8 mouse cellular contexts compared by ENCODE assay signal in genomic region chr14:60688509-60689205, GRCm38 (mm10). TPM values are rescaled to one million over a fixed set of nuclear protein-coding genes. Genes with fewer than 3 reads are reported as not detected.
A peak's percentile ranks its signal among the peaks of the same experiment; 100 is the strongest.
DNase-seq lines count a peak whose midpoint lies in the region; ATAC-seq and TF ChIP-seq lines count a peak whose summit lies in the region.

No protein-coding gene starts in this region.

- peak; percentile 41 for DNase-seq in ZHBTc4 (ENCODE audit: low read depth, low spot score)
- DNase-seq in embryonic facial prominence, embryonic 11.5 days (ENCODE audit: low spot score) = peak; percentile 83
- peak; percentile 79 for DNase-seq in heart, postnatal 0 days (ENCODE audit: low spot score)
- DNase-seq in kidney, postnatal 36 days = peak; percentile 78 to 83
- peak; percentile 61 to 66 for DNase-seq in lung, adult 18-20 months
- peak; percentile 45 to 62 for DNase-seq in thymus, postnatal 10 days (ENCODE audit: low spot score in 2 of 2)

- H3K9ac ChIP-seq in embryonic facial prominence, embryonic 11.5 days (replicated peaks; ENCODE audit: low read length) = no peak overlapping the region
- no peak overlapping the region for H3K9ac ChIP-seq in heart, postnatal 0 days (replicated peaks; ENCODE audit: low read depth, low read length)
- no peak overlapping the region for H3K9ac ChIP-seq in neural tube, embryonic 14.5 days (replicated peaks; ENCODE audit: low read depth, low read length)

- H3K79me3 ChIP-seq in C2C12 (ENCODE audit: low read depth) = no peaks in the 10 kb centered on the region

- no peaks in the 10 kb centered on the region for H3K36me3 ChIP-seq in C2C12 (ENCODE audit: control insufficient read depth, insufficient read depth)
- no peaks in the 10 kb centered on the region for H3K36me3 ChIP-seq in embryonic facial prominence, embryonic 11.5 days (replicated peaks; ENCODE audit: control insufficient read depth, insufficient read depth, low read depth, low read length)
- no peaks in the 10 kb centered on the region for H3K36me3 ChIP-seq in heart, postnatal 0 days (replicated peaks; ENCODE audit: control insufficient read depth, insufficient read depth, low read length)
- no peaks in the 10 kb centered on the region for H3K36me3 ChIP-seq in neural tube, embryonic 14.5 days (ENCODE audit: control insufficient read depth, insufficient read depth, low read length)

- no peak overlapping the region for H3ac ChIP-seq in C2C12 (ENCODE audit: control insufficient read depth, insufficient read length, low read depth)

- no peaks in the 10 kb centered on the region for H3K79me2 ChIP-seq in C2C12 (ENCODE audit: control insufficient read depth, insufficient read depth)

- TF ChIP-seq EP300 in heart, postnatal 0 days (IDR thresholded peaks at IDR 0.05; ENCODE audit: low read depth) = no peak

- no peaks in the 10 kb centered on the region for H3K9me3 ChIP-seq in embryonic facial prominence, embryonic 11.5 days (replicated peaks; ENCODE audit: control insufficient read depth, low read length)
- no peaks in the 10 kb centered on the region for H3K9me3 ChIP-seq in heart, postnatal 0 days (replicated peaks; ENCODE audit: control insufficient read depth, low read length)
- H3K9me3 ChIP-seq in neural tube, embryonic 14.5 days (ENCODE audit: control insufficient read depth, low read length) = no peaks in the 10 kb centered on the region

- H3K4me2 ChIP-seq in embryonic facial prominence, embryonic 11.5 days (ENCODE audit: low read depth, low read length) = no peak overlapping the region
- no peak overlapping the region for H3K4me2 ChIP-seq in heart, postnatal 0 days (ENCODE audit: low read depth, low read length)
- H3K4me2 ChIP-seq in neural tube, embryonic 14.5 days (ENCODE audit: low read depth, low read length) = no peak overlapping the region

- no peaks in the 10 kb centered on the region for H3K4me1 ChIP-seq in embryonic facial prominence, embryonic 11.5 days (ENCODE audit: control insufficient read depth, insufficient read depth, low read length)
- no peaks in the 10 kb centered on the region for H3K4me1 ChIP-seq in heart, postnatal 0 days (ENCODE audit: control insufficient read depth, insufficient read depth)
- H3K4me1 ChIP-seq in neural tube, embryonic 14.5 days (ENCODE audit: control insufficient read depth, insufficient read depth, low read length) = peaks cover 6% of the 10 kb centered on the region

- WGBS in embryonic facial prominence, embryonic 11.5 days = 49% methylated on average over 7 of the region's 7 CpGs
- WGBS in heart, postnatal 0 days = 25% methylated on average over 7 of the region's 7 CpGs
- 27% methylated on average over 7 of the region's 7 CpGs for WGBS in neural tube, embryonic 14.5 days

- no peak overlapping the region for H3K4me3 ChIP-seq in C2C12 (ENCODE audit: insufficient read depth, poor library complexity, severe bottlenecking)
- H3K4me3 ChIP-seq in embryonic facial prominence, embryonic 11.5 days (ENCODE audit: low read depth, low read length) = no peak overlapping the region
- no peak overlapping the region for H3K4me3 ChIP-seq in heart, postnatal 0 days (ENCODE audit: low read depth, low read length)
- H3K4me3 ChIP-seq in neural tube, embryonic 14.5 days (ENCODE audit: low read depth, low read length) = no peak overlapping the region

- no peak for ATAC-seq in embryonic facial prominence, embryonic 11.5 days (replicated peaks; ENCODE audit: insufficient number of reproducible peaks, low FRiP score, low TSS enrichment, low read depth)
- ATAC-seq in heart, postnatal 0 days (ENCODE audit: insufficient read depth, low read depth) = peak; percentile 55; the same call in 1 of the 2 replicates
- peak; percentile 71 for ATAC-seq in neural tube, embryonic 14.5 days (ENCODE audit: low read depth)

- H3K27me3 ChIP-seq in C2C12 (ENCODE audit: control insufficient read depth, insufficient read depth, insufficient read length) = peaks cover 46% of the 10 kb centered on the region
- no peaks in the 10 kb centered on the region for H3K27me3 ChIP-seq in embryonic facial prominence, embryonic 11.5 days (ENCODE audit: control insufficient read depth, insufficient read depth, low read length)
- no peaks in the 10 kb centered on the region for H3K27me3 ChIP-seq in heart, postnatal 0 days (ENCODE audit: control insufficient read depth, insufficient read depth, low read length)
- H3K27me3 ChIP-seq in neural tube, embryonic 14.5 days (ENCODE audit: control insufficient read depth, insufficient read depth, low read length) = no peaks in the 10 kb centered on the region

- peak; percentile 15 for TF ChIP-seq CTCF in C2C12 (IDR thresholded peaks at IDR 0.05; ENCODE audit: control insufficient read depth, insufficient read depth, insufficient read length)
- peak; percentile 76 for TF ChIP-seq CTCF in heart, postnatal 0 days (IDR thresholded peaks at IDR 0.05; ENCODE audit: low read depth)

- H3K27ac ChIP-seq in embryonic facial prominence, embryonic 11.5 days (replicated peaks; ENCODE audit: low read depth, low read length) = no peak overlapping the region
- no peak overlapping the region for H3K27ac ChIP-seq in heart, postnatal 0 days (ENCODE audit: low read depth)
- H3K27ac ChIP-seq in neural tube, embryonic 14.5 days (ENCODE audit: low read depth, low read length) = no peak overlapping the region

TF ChIP-seq in C2C12, 6 proteins besides CTCF, POLR2A, EP300 and RAD21:
- TF ChIP-seq MYOD1 (IDR thresholded peaks at IDR 0.05; ENCODE audit: control insufficient read depth, insufficient read length, low read depth) (no peak), FOSL1 (IDR thresholded peaks at IDR 0.05; ENCODE audit: insufficient read depth, low read length, poor library complexity, severe bottlenecking) (no peak), USF1 (IDR thresholded peaks at IDR 0.05; ENCODE audit: low read depth) (no peak)

RNA-seq across cellular contexts. Expression of gene Spata13, which starts 54.9 kb away (rescaled TPM):
- polyA plus RNA-seq in C2C12 (2012; fragmentation: generic; extraction: Trizol) = 0.40 TPM
- 20.7 and 25.9 TPM in 2 replicates for polyA plus RNA-seq in embryonic facial prominence, embryonic 11.5 days (2014; fragmentation: Nextera tagmentation; extraction: Ambion mirVana)
- total RNA-seq in heart, postnatal 0 days (2014; rRNA removed; ENCODE audit: low replicate concordance) = 28.2 and 50.9 TPM in 2 replicates
- 9.5 and 13.9 TPM in 2 replicates for polyA plus RNA-seq in heart, postnatal 0 days (2015; fragmentation: Nextera tagmentation; extraction: Ambion mirVana)
- 23.6 and 26.5 TPM in 2 replicates for polyA plus RNA-seq in neural tube, embryonic 14.5 days (2014; fragmentation: Nextera tagmentation; extraction: Ambion mirVana)
